Mouse (Mus musculus) myocyte (in vitro differentiated cells): ENCODE data around the gene Acot11. TPM values are rescaled to one million over a fixed set of nuclear protein-coding genes. Genes with fewer than 3 reads are reported as not detected.
A peak's percentile ranks its signal among the peaks of the same experiment; 100 is the strongest.
"Not testable (repeated sequence)": the region's sequence is repeated elsewhere in the genome, so short reads cannot be mapped to it uniquely, and the experiment has no call there.

ENCODE experiments used
- H3K27me3 ChIP-seq: one replicate; pipeline ENCODE4 v1.6.1; 2011; ENCODE audit not compliant: control insufficient read depth, insufficient read depth, insufficient read length
- H3K36me3 ChIP-seq: one replicate; pipeline ENCODE4 v1.6.1; 2011; ENCODE audit not compliant: control insufficient read depth, insufficient read depth
- H3K4me2 ChIP-seq: one replicate; pipeline ENCODE4 v1.6.1; 2011; ENCODE audit warnings: low read depth, control low read depth
- H3K4me3 ChIP-seq: one replicate; pipeline ENCODE4 v1.5.1; 2011; ENCODE audit warnings: mild to moderate bottlenecking, control low read depth, moderate library complexity
- H3K79me2 ChIP-seq: one replicate; pipeline ENCODE4 v1.6.1; 2011; ENCODE audit not compliant: control insufficient read depth, insufficient read depth
- H3ac ChIP-seq: one replicate; pipeline ENCODE4 v1.6.1; 2011; ENCODE audit not compliant: control insufficient read depth, insufficient read length
- CEBPB ChIP-seq: IDR thresholded peaks from 2 replicates; pipeline ENCODE4 v1.6.1; 2011; ENCODE audit warnings: mild to moderate bottlenecking, moderate library complexity; ENCODE audit not compliant: poor library complexity, insufficient read depth, severe bottlenecking
- E2F4 ChIP-seq: IDR thresholded peaks from one replicate; pipeline ENCODE4 v1.6.1; 2011; ENCODE audit warnings: mild to moderate bottlenecking, control low read depth, moderate library complexity; ENCODE audit not compliant: insufficient read depth
- MAX ChIP-seq: IDR thresholded peaks from one replicate; pipeline ENCODE4 v1.6.1; 2011; ENCODE audit warnings: low read depth, mild to moderate bottlenecking, control low read depth
- MYOD1 ChIP-seq, 3 experiments: IDR thresholded peaks; one replicate each; pipeline ENCODE4 v1.6.1; 2011; ENCODE audit warnings: control low read depth in 2 of 3, low read depth in 2 of 3, mild to moderate bottlenecking in 2 of 3, moderate library complexity in 1 of 3; ENCODE audit not compliant: insufficient read length in 2 of 3, control insufficient read depth in 1 of 3
- MYOG ChIP-seq, 3 experiments: IDR thresholded peaks; one replicate each; pipeline ENCODE4 v1.6.1; 2011; ENCODE audit warnings: control low read depth in 2 of 3, low read depth in 2 of 3, mild to moderate bottlenecking in 2 of 3; ENCODE audit not compliant: insufficient read length in 2 of 3, control insufficient read depth in 1 of 3, insufficient read depth in 1 of 3
- POLR2A ChIP-seq: IDR thresholded peaks from one replicate; pipeline ENCODE4 v1.6.1; 2011; ENCODE audit warnings: low read depth, mild to moderate bottlenecking, control low read depth, moderate library complexity; ENCODE audit not compliant: insufficient read length
- POLR2AphosphoS2 ChIP-seq: IDR thresholded peaks from one replicate; pipeline ENCODE4 v1.6.1; 2011; ENCODE audit warnings: low read depth, control low read depth; ENCODE audit not compliant: insufficient read length
- REST ChIP-seq: IDR thresholded peaks from one replicate; pipeline ENCODE4 v1.6.1; 2011; ENCODE audit warnings: mild to moderate bottlenecking, control low read depth, moderate library complexity; ENCODE audit not compliant: insufficient read depth, insufficient read length
- SRF ChIP-seq: IDR thresholded peaks from one replicate; pipeline ENCODE4 v1.6.1; 2011; ENCODE audit warnings: low read depth; ENCODE audit not compliant: control insufficient read depth, insufficient read length
- TCF12 ChIP-seq: IDR thresholded peaks from one replicate; pipeline ENCODE4 v1.6.1; 2011; ENCODE audit warnings: mild to moderate bottlenecking, control low read depth; ENCODE audit not compliant: poor library complexity, insufficient read depth, severe bottlenecking
- TCF3 ChIP-seq: IDR thresholded peaks from one replicate; pipeline ENCODE4 v1.6.1; 2011; ENCODE audit warnings: low read depth, control low read depth; ENCODE audit not compliant: insufficient read length
- USF1 ChIP-seq: IDR thresholded peaks from one replicate; pipeline ENCODE4 v1.6.1; 2011; ENCODE audit warnings: low read depth, mild to moderate bottlenecking, control low read depth, moderate library complexity
- polyA plus RNA-seq: library from polyadenylated mRNA; unstranded; fragments of >200 nt; fragmentation: generic; extraction: Trizol; gene quantifications from one replicate; pipeline ENCODE4 v1.2.1, GENCODE M21; 2012; ENCODE audit warnings: missing spikeins

The Acot11 gene
- polyA plus RNA-seq, 1 experiment = 1.9 TPM

DNA sequence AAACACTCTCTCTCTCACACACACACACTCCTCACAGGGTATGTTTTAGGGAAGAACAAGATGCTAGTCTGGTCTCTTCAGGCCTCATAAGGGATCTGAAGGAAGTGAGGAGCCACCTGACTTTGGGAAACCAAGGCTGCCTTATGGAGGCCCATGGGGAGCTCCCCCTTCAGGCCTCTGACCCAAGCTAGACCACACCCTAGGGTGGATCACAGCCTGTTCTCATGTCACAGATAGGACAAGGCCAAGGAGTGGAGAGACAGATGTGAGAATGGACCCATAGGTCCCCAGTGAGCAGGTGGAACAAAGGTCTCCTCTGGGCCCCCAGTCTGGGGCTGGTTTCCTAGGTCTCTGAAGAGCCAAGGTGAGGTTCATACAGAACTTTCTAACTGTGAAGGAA, 12.5 kb downstream of the Acot11 start:
- H3K36me3 ChIP-seq = no peaks in the 10 kb centered on the region

DNA sequence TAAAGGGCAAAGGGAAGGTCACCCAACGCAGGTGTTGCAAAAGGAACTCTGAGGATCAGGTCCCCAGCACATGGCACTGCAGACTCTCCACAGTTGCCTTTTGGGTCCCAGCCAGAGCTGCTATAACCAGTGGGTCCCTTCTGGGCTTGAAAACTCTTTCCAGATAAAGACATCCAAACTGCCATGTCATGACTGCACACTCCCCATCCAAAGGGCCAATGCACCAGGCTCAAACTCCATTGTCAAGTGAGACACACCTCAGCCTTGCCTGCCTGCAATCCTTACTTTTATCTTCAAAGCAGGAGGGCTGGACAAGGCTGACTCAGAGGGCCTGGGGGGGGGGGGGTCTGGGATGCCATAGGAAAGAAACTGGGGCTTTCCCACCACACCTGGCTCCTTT, 13.9 kb downstream of the Acot11 start:
- Histone ChIP-seq H3K27me3 (no peaks in the 10 kb centered on the region), H3K4me2 (no peak overlapping the region)
- TF ChIP-seq USF1 = no peak
- TF ChIP-seq TCF3 = no peak
- no peak for TF ChIP-seq SRF
- no peak for TF ChIP-seq CEBPB
- no peak for TF ChIP-seq REST
- TF ChIP-seq TCF12 = no peak
- no peak for TF ChIP-seq MYOD1 (IDR thresholded peaks at IDR 0.05; ENCODE audit: control insufficient read depth in 1 of 3, insufficient read length in 2 of 3, low read depth in 2 of 3)
- TF ChIP-seq E2F4 = no peak
- TF ChIP-seq MYOG (IDR thresholded peaks at IDR 0.05; ENCODE audit: control insufficient read depth in 1 of 3, insufficient read depth in 1 of 3, insufficient read length in 2 of 3, low read depth in 2 of 3) = no peak
- no peak for TF ChIP-seq MAX
- no peak for TF ChIP-seq POLR2AphosphoS2
- no peak for TF ChIP-seq POLR2A

More for the DNA sequence above, 12.5 kb downstream of the Acot11 start:
- TF ChIP-seq CEBPB (no peak), USF1 (no peak), MYOG (IDR thresholded peaks at IDR 0.05; ENCODE audit: control insufficient read depth in 1 of 3, insufficient read depth in 1 of 3, insufficient read length in 2 of 3, low read depth in 2 of 3) (no peak), REST (no peak), POLR2A (no peak), TCF3 (no peak)
- H3K4me3 ChIP-seq = no peak overlapping the region
- H3K4me2 ChIP-seq = no peak overlapping the region
- H3K27me3 ChIP-seq = no peaks in the 10 kb centered on the region
- H3K79me2 ChIP-seq = no peaks in the 10 kb centered on the region
- no peak overlapping the region for H3ac ChIP-seq

DNA sequence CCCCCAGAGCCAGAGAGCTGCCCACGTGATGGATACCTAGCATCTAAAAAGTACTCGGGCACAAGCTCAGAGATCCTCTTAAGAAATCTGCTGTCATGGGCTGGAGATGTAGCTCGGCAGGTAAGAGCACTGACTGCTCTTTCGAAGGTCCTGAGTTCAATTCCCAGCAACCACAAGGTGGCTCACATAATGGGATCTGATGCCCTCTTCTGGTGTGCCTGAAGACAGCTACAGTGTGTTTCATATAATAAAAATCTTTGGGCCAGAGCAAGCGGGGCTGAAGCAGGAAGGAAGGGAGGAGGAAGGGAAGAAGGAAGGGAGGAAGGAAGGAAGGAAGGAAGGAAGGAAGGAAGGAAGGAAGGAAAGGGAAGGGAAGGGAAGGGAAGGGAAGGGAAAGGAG, 14.6 kb downstream of the Acot11 start:
- H3K27me3 ChIP-seq, H3ac ChIP-seq, H3K4me3 ChIP-seq, H3K79me2 ChIP-seq, H3K4me2 ChIP-seq, H3K36me3 ChIP-seq: not testable (repeated sequence)

More for the DNA sequence above, 13.9 kb downstream of the Acot11 start:
- H3K79me2 ChIP-seq = no peaks in the 10 kb centered on the region
- H3ac ChIP-seq = no peak overlapping the region
- no peaks in the 10 kb centered on the region for H3K36me3 ChIP-seq
- no peak overlapping the region for H3K4me3 ChIP-seq

DNA sequence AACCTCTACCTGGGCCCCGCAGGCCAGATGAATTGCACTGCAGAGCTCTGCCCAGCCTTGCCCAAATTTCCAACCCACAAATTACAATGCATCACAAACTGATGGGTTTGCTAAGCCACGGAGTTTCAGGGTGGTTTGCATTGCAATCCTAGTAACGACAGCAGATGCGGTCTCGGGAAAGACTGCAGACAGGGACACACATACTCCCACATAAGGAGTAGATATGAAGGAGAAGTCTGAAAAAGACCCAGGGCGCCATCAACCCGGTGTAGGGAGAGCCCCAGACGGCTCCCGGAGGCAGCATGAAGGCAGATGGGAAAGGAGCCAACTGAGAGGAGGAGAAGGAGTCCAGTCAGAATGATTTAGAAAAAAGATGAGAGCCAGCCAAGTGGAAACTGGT, 15.1 kb downstream of the Acot11 start:
- TF ChIP-seq POLR2AphosphoS2 (no peak), CEBPB (no peak)
- Histone ChIP-seq H3K4me2 (no peak overlapping the region), H3K79me2 (no peaks in the 10 kb centered on the region), H3K36me3 (no peaks in the 10 kb centered on the region), H3ac (no peak overlapping the region), H3K4me3 (no peak overlapping the region), H3K27me3 (no peaks in the 10 kb centered on the region)

DNA sequence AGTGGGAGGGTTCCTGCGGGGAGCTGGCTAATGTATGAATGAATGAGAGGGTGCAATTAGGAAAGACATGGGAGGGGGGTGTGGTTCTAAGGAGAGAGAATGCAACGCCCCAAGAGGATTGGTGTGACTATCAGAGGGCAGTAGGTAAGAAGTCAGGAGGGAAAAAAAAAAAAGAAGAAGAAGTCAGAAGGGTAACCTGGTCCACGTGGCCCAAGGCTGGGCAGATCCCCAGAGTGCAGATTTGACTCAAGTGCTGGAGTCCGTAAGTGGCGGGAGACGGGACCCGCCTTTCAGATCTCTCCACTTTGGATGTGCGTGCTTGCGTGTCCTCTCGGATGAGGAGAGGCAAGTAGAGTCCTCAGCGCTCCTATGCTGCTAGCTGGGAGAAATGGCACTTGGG, 16.2 kb downstream of the Acot11 start:
- Histone ChIP-seq H3K79me2 (no peaks in the 10 kb centered on the region), H3K27me3 (no peaks in the 10 kb centered on the region), H3ac (no peak overlapping the region), H3K4me2 (no peak overlapping the region), H3K36me3 (no peaks in the 10 kb centered on the region), H3K4me3 (no peak overlapping the region)
- TF ChIP-seq POLR2A (no peak), USF1 (no peak), TCF3 (no peak), REST (no peak), MAX (no peak), TCF12 (no peak), CEBPB (no peak), MYOG (IDR thresholded peaks at IDR 0.05; ENCODE audit: control insufficient read depth in 1 of 3, insufficient read depth in 1 of 3, insufficient read length in 2 of 3, low read depth in 2 of 3) (no peak), POLR2AphosphoS2 (no peak), E2F4 (no peak), SRF (no peak), MYOD1 (IDR thresholded peaks at IDR 0.05; ENCODE audit: control insufficient read depth in 1 of 3, insufficient read length in 2 of 3, low read depth in 2 of 3) (no peak)

DNA sequence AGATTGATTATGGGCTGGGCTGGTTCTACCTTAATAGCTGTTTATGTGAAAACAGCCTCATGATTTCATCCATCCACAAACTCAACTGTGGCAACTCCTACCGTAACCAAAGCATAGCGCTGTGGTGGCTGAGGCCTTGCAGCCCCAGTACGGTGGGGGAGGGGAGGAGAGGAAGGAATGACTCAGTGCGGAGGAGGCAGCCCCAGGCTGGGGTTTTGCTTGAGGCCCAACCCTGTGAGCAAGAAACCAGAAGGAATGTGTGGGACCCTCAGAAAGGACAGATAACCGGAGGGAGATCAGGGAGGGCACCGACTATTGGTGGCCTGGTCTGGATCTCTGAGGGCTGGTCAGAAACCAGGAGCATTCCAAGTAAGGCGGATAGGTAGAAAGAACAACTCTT, 17.0 kb downstream of the Acot11 start:
- no peak overlapping the region for H3ac ChIP-seq
- no peak overlapping the region for H3K4me3 ChIP-seq
- H3K36me3 ChIP-seq = no peaks in the 10 kb centered on the region
- peak overlapping the region; percentile 18 for H3K4me2 ChIP-seq
- H3K27me3 ChIP-seq = no peaks in the 10 kb centered on the region
- H3K79me2 ChIP-seq = no peaks in the 10 kb centered on the region
- no peak for TF ChIP-seq USF1
